Mouse (Mus musculus) testis, adult 2 months (tissue): ENCODE results near the gene Gstt2. TPM values are rescaled to one million over a fixed set of nuclear protein-coding genes. Genes with fewer than 3 reads are reported as not detected.

Experiments
- H3K27ac ChIP-seq: fragments of 200-500 bp; 2 replicates; pipeline ENCODE4 v1.5.1; 2012; ENCODE audit warnings: low read depth, low read length; ENCODE audit not compliant: control insufficient read depth, insufficient read depth
- H3K27me3 ChIP-seq: fragments of 200-500 bp; 2 replicates; pipeline ENCODE4 v1.6.1; 2012; ENCODE audit warnings: mild to moderate bottlenecking, low read length, moderate library complexity; ENCODE audit not compliant: control insufficient read depth, insufficient read depth
- H3K36me3 ChIP-seq: fragments of 200-500 bp; 2 replicates; pipeline ENCODE4 v1.6.1; 2012; ENCODE audit warnings: mild to moderate bottlenecking, low read length; ENCODE audit not compliant: control insufficient read depth, insufficient read depth
- H3K4me1 ChIP-seq: fragments of 200-500 bp; 2 replicates; pipeline ENCODE4 v1.6.1; 2012; ENCODE audit warnings: low read length; ENCODE audit not compliant: control insufficient read depth, insufficient read depth
- H3K4me3 ChIP-seq: fragments of 200-500 bp; 2 replicates; pipeline ENCODE4 v1.5.1; 2012; ENCODE audit warnings: low read depth, mild to moderate bottlenecking, low read length, moderate library complexity, mixed read lengths; ENCODE audit not compliant: control insufficient read depth
- CTCF ChIP-seq: fragments of 200-500 bp; IDR thresholded peaks from 2 replicates; pipeline ENCODE4 v1.5.1; 2012; ENCODE audit warnings: low read depth, mild to moderate bottlenecking, inconsistent platforms, low read length, moderate library complexity; ENCODE audit not compliant: control insufficient read depth, insufficient read depth, insufficient replicate concordance
- POLR2A ChIP-seq: fragments of 200-500 bp; IDR thresholded peaks from 2 replicates; pipeline ENCODE4 v1.6.1; 2012; ENCODE audit warnings: low read depth, mild to moderate bottlenecking, inconsistent platforms, low read length, moderate library complexity; ENCODE audit not compliant: control insufficient read depth
- polyA plus RNA-seq: library from polyadenylated mRNA; depleted of rRNA; stranded (reverse); fragments of >200 nt; gene quantifications from 2 replicates; pipeline ENCODE4 v1.2.3, GENCODE M21; 2012; rRNA removed

Gene Gstt2
- polyA plus RNA-seq, 1 experiment = 159 TPM

DNA sequence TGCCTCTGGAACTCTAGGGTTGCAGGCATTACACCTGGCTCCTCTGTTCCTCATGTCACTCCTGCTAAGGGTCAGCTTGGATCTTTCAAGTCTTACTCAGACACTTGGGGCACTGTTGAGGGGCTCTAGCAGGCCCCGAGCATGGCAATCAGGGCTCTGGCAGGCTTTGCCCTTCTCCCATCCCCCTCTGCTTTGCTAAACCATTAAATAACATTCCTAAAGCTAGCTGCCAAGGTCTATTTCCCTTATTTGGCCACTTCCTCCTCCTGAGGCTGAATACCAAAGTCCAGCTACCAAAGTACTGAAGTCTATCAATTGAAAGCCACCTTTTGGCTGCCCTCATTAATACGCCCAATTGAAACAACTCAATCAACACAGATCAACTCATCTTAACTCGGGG is 42.3 kb downstream of the Gstt2 start:
- Histone ChIP-seq H3K4me3 (no peak overlapping the region), H3K27me3 (no peaks in the 10 kb centered on the region), H3K27ac (no peak overlapping the region), H3K4me1 (peaks cover 3% of the 10 kb centered on the region), H3K36me3 (no peaks in the 10 kb centered on the region)
- no peak for TF ChIP-seq POLR2A

GRCm38 (mm10) chr10:75790773-75791172 is 46.5 kb downstream of the Gstt2 start:
- TF ChIP-seq CTCF (no peak), POLR2A (no peak)
- Histone ChIP-seq H3K27ac (no peak overlapping the region), H3K27me3 (no peaks in the 10 kb centered on the region), H3K36me3 (no peaks in the 10 kb centered on the region), H3K4me1 (no peaks in the 10 kb centered on the region), H3K4me3 (no peak overlapping the region)

DNA sequence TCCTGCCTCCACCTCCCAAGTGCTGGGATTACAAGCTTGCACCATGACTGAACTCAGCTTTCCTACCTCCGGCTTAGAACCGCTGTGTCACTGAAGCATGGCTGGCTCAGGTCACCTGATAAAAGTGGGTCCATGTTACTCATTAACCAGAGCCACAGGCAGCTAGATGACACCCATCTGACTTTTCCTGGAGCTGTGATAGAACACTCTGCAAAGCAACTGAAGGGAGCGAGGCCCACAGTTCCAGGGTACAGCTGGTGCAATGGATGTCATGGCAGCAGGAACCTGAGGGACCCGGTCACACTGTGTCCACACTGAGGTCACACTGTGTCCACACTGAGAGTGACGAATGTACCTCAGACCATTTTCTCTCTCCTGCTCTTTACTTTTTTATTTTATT is 47.4 kb downstream of the Gstt2 start:
- Histone ChIP-seq H3K27me3 (no peaks in the 10 kb centered on the region), H3K4me1 (no peaks in the 10 kb centered on the region), H3K4me3 (no peak overlapping the region), H3K27ac (no peak overlapping the region), H3K36me3 (no peaks in the 10 kb centered on the region)
- TF ChIP-seq CTCF = no peak
- TF ChIP-seq POLR2A = no peak

DNA sequence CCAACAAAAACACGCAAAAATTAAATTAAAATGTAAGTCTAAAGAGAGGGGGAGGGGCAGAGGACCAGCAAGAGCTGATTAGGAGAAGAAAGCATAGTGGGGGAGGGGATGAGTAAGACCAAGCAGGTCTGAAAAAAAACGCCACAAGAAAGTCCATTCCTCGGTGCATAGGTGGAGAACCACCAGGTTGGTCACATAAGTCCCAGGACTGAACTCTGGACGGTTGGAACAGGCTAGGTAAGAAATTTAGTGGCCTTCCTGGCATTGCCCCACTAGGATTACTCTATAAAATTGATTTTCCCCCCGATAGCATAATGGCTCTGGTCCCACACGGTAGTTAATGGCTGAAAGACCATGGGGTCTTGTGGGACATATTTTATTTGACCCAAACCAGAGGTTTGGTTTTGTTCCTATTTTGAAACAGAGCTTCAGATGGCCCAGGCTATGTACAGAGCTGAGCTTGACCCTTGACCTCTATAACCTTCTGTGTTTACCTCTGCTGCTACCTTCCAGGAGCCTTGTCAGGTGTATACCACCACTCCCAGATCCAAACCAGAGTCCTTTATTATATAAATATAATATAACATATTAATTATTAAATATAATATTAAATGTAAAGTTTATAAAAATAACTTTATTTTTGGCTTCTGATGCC is 48.0 kb downstream of the Gstt2 start:
- no peak overlapping the region for H3K27ac ChIP-seq
- no peak for TF ChIP-seq POLR2A
- no peaks in the 10 kb centered on the region for H3K4me1 ChIP-seq
- no peak overlapping the region for H3K4me3 ChIP-seq
- no peaks in the 10 kb centered on the region for H3K36me3 ChIP-seq
- H3K27me3 ChIP-seq = no peaks in the 10 kb centered on the region

GRCm38 (mm10) chr10:75788277-75788676 is 48.9 kb downstream of the Gstt2 start:
- no peak for TF ChIP-seq CTCF
- no peak for TF ChIP-seq POLR2A
- H3K4me1 ChIP-seq = no peaks in the 10 kb centered on the region
- H3K27me3 ChIP-seq = no peaks in the 10 kb centered on the region
- H3K4me3 ChIP-seq = no peak overlapping the region
- H3K36me3 ChIP-seq = no peaks in the 10 kb centered on the region
- no peak overlapping the region for H3K27ac ChIP-seq

DNA sequence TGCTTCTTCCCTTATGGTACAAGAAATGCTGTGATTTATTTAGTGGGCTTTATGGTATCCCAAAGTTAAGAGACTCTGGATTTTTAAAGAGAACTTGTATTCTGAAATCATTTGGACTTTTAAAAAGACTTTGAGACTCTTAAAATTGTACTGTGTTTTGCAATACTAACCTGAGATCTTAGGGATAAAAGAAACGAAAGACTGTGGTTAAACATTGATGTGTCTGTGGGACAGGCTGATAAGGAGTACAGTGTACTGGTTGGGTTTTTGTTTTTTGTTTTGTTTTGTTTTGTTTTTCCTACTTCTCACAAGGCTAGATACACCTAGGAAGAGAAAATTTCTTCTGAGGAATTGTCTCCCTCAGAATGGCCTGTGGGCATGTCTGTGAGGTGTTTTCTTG is 51.8 kb downstream of the Gstt2 start:
- Histone ChIP-seq H3K4me3 (no peak overlapping the region), H3K27ac (no peak overlapping the region), H3K36me3 (no peaks in the 10 kb centered on the region), H3K27me3 (no peaks in the 10 kb centered on the region), H3K4me1 (peaks cover 10% of the 10 kb centered on the region)
- TF ChIP-seq POLR2A (no peak), CTCF (no peak)

Other genes with a start within 250 kb of the Gstt2 start
- 5.4 TPM in 2 replicates for gene Ggt5, start 248.1 kb downstream of the Gstt2 start, polyA plus RNA-seq
- gene Susd2, start 193.4 kb downstream of the Gstt2 start, polyA plus RNA-seq = 4.0 and 4.7 TPM in 2 replicates
- gene Cabin1, start 73.1 kb downstream of the Gstt2 start, polyA plus RNA-seq = 19.7 and 20.0 TPM in 2 replicates
- 310 and 393 TPM in 2 replicates for gene Ddt, start 64.0 kb downstream of the Gstt2 start, polyA plus RNA-seq
- gene Gm20441, start 56.5 kb downstream of the Gstt2 start, polyA plus RNA-seq = 0.19 TPM in 1 of 2 replicates, not detected in the other
- gene Gstt3, start 56.0 kb downstream of the Gstt2 start, polyA plus RNA-seq = 40.0 and 41.9 TPM in 2 replicates
- 7.0 and 8.9 TPM in 2 replicates for gene Gstt1, start 38.8 kb downstream of the Gstt2 start, polyA plus RNA-seq
- 500 and 561 TPM in 2 replicates for gene Gstt4, start 14.9 kb downstream of the Gstt2 start, polyA plus RNA-seq
- 261 and 275 TPM in 2 replicates for gene Mif, start 22.8 kb upstream of the Gstt2 start, polyA plus RNA-seq
- 120 and 145 TPM in 2 replicates for gene Derl3, start 56.0 kb upstream of the Gstt2 start, polyA plus RNA-seq
- 41.7 and 43.9 TPM in 2 replicates for gene Smarcb1, start 84.2 kb upstream of the Gstt2 start, polyA plus RNA-seq
- gene Chchd10, start 95.7 kb upstream of the Gstt2 start, polyA plus RNA-seq = 64.5 and 78.9 TPM in 2 replicates
- gene Mmp11, start 99.1 kb upstream of the Gstt2 start, polyA plus RNA-seq = 6.9 and 7.5 TPM in 2 replicates
- 1.1 and 1.3 TPM in 2 replicates for gene Gm867, start 103.2 kb upstream of the Gstt2 start, polyA plus RNA-seq
- 1.2 and 2.3 TPM in 2 replicates for gene Vpreb3, start 105.6 kb upstream of the Gstt2 start, polyA plus RNA-seq
- 20.6 and 22.2 TPM in 2 replicates for gene Gm5134, start 117.1 kb upstream of the Gstt2 start, polyA plus RNA-seq
- gene Zfp280b, start 195.2 kb upstream of the Gstt2 start, polyA plus RNA-seq = 3.8 and 4.9 TPM in 2 replicates